Mouse (Mus musculus): ENCODE results near the gene Hexdc. TPM values are rescaled to one million over a fixed set of nuclear protein-coding genes. Genes with fewer than 3 reads are reported as not detected.

The Hexdc gene
- polyA plus RNA-seq, 1 experiment from 2014 or later = 11.9 TPM

GRCm38 (mm10) chr11:121189681-121190080, 14.6 kb upstream of the Hexdc start:
- DNase-seq (ENCODE audit: low spot score) = no peak
- H3K27me3 ChIP-seq (replicated peaks; ENCODE audit: control insufficient read depth, insufficient read depth, low read length) = no peaks in the 10 kb centered on the region
- H3K9me3 ChIP-seq (replicated peaks; ENCODE audit: control insufficient read depth, low read length) = no peaks in the 10 kb centered on the region
- H3K4me3 ChIP-seq (ENCODE audit: low read depth, low read length) = no peak overlapping the region
- WGBS = 87% methylated on average over 3 of the region's 3 CpGs
- no peak for ATAC-seq
- H3K4me2 ChIP-seq (ENCODE audit: low read length) = no peak overlapping the region
- H3K4me1 ChIP-seq (ENCODE audit: control insufficient read depth, insufficient read depth, low read length) = no peaks in the 10 kb centered on the region
- no peak overlapping the region for H3K27ac ChIP-seq (ENCODE audit: low read depth, low read length)
- no peak overlapping the region for H3K9ac ChIP-seq (ENCODE audit: low read length)
- H3K36me3 ChIP-seq (ENCODE audit: control insufficient read depth, insufficient read depth, low read length) = peaks cover 2% of the 10 kb centered on the region; the same call in 1 of the 2 replicates

- H3K27me3 ChIP-seq (replicated peaks; ENCODE audit: control insufficient read depth, insufficient read depth, low read length) = no peaks in the 10 kb centered on the region
- H3K27ac ChIP-seq (ENCODE audit: low read depth, low read length) = no peak overlapping the region
- ATAC-seq (no peak), DNase-seq (ENCODE audit: low spot score) (no peak)
- H3K4me1 ChIP-seq (ENCODE audit: control insufficient read depth, insufficient read depth, low read length) = no peaks in the 10 kb centered on the region
- peaks cover 11% of the 10 kb centered on the region for H3K36me3 ChIP-seq (ENCODE audit: control insufficient read depth, insufficient read depth, low read length)
- no peak overlapping the region for H3K9ac ChIP-seq (ENCODE audit: low read length)
- no peak overlapping the region for H3K4me3 ChIP-seq (ENCODE audit: low read depth, low read length)
- no peaks in the 10 kb centered on the region for H3K9me3 ChIP-seq (replicated peaks; ENCODE audit: control insufficient read depth, low read length)
- H3K4me2 ChIP-seq (ENCODE audit: low read length) = no peak overlapping the region
- WGBS = 78% methylated on average over 2 of the region's 2 CpGs
These were observed 11.5 kb upstream of the Hexdc start for GRCm38 (mm10) chr11:121192742-121193141.

GRCm38 (mm10) chr11:121193415-121193814, 10.8 kb upstream of the Hexdc start:
- 80% methylated on average over 3 of the region's 3 CpGs for WGBS
- Histone ChIP-seq H3K27me3 (replicated peaks; ENCODE audit: control insufficient read depth, insufficient read depth, low read length) (no peaks in the 10 kb centered on the region), H3K4me3 (ENCODE audit: low read depth, low read length) (no peak overlapping the region), H3K36me3 (ENCODE audit: control insufficient read depth, insufficient read depth, low read length) (peaks cover 11% of the 10 kb centered on the region), H3K27ac (ENCODE audit: low read depth, low read length) (no peak overlapping the region), H3K4me2 (ENCODE audit: low read length) (no peak overlapping the region), H3K9me3 (replicated peaks; ENCODE audit: control insufficient read depth, low read length) (no peaks in the 10 kb centered on the region), H3K9ac (ENCODE audit: low read length) (no peak overlapping the region), H3K4me1 (ENCODE audit: control insufficient read depth, insufficient read depth, low read length) (no peaks in the 10 kb centered on the region)
- DNase-seq (ENCODE audit: low spot score) (no peak), ATAC-seq (no peak)

GRCm38 (mm10) chr11:121198622-121199021, 5.6 kb upstream of the Hexdc start:
- Histone ChIP-seq H3K4me3 (ENCODE audit: low read depth, low read length) (no peak overlapping the region), H3K27ac (ENCODE audit: low read depth, low read length) (no peak overlapping the region), H3K36me3 (ENCODE audit: control insufficient read depth, insufficient read depth, low read length) (peaks cover 11% of the 10 kb centered on the region), H3K4me2 (ENCODE audit: low read length) (no peak overlapping the region), H3K4me1 (ENCODE audit: control insufficient read depth, insufficient read depth, low read length) (peaks cover under 1% of the 10 kb centered on the region; the same call in 1 of the 2 replicates), H3K9ac (ENCODE audit: low read length) (no peak overlapping the region), H3K27me3 (replicated peaks; ENCODE audit: control insufficient read depth, insufficient read depth, low read length) (no peaks in the 10 kb centered on the region), H3K9me3 (replicated peaks; ENCODE audit: control insufficient read depth, low read length) (no peaks in the 10 kb centered on the region)
- no peak for DNase-seq (ENCODE audit: low spot score)
- 69% methylated on average over 2 of the region's 2 CpGs for WGBS
- no peak for ATAC-seq

GRCm38 (mm10) chr11:121199851-121200250, 4.4 kb upstream of the Hexdc start:
- WGBS = 71% methylated on average over 4 of the region's 4 CpGs
- Histone ChIP-seq H3K27me3 (replicated peaks; ENCODE audit: control insufficient read depth, insufficient read depth, low read length) (no peaks in the 10 kb centered on the region), H3K4me1 (ENCODE audit: control insufficient read depth, insufficient read depth, low read length) (peaks cover 4% of the 10 kb centered on the region; the same call in 1 of the 2 replicates), H3K4me2 (ENCODE audit: low read length) (no peak overlapping the region), H3K9me3 (replicated peaks; ENCODE audit: control insufficient read depth, low read length) (no peaks in the 10 kb centered on the region), H3K27ac (ENCODE audit: low read depth, low read length) (no peak overlapping the region), H3K4me3 (ENCODE audit: low read depth, low read length) (no peak overlapping the region), H3K36me3 (ENCODE audit: control insufficient read depth, insufficient read depth, low read length) (peaks cover 7% of the 10 kb centered on the region), H3K9ac (ENCODE audit: low read length) (no peak overlapping the region)
- DNase-seq (ENCODE audit: low spot score) (no peak), ATAC-seq (no peak)

- ATAC-seq (no peak), DNase-seq (ENCODE audit: low spot score) (no peak)
- Histone ChIP-seq H3K27ac (ENCODE audit: low read depth, low read length) (no peak overlapping the region), H3K4me3 (ENCODE audit: low read depth, low read length) (no peak overlapping the region), H3K27me3 (replicated peaks; ENCODE audit: control insufficient read depth, insufficient read depth, low read length) (no peaks in the 10 kb centered on the region), H3K9ac (ENCODE audit: low read length) (no peak overlapping the region), H3K4me2 (ENCODE audit: low read length) (no peak overlapping the region), H3K4me1 (ENCODE audit: control insufficient read depth, insufficient read depth, low read length) (peaks cover 4% of the 10 kb centered on the region; the same call in 1 of the 2 replicates), H3K9me3 (replicated peaks; ENCODE audit: control insufficient read depth, low read length) (no peaks in the 10 kb centered on the region), H3K36me3 (ENCODE audit: control insufficient read depth, insufficient read depth, low read length) (peaks cover 4% of the 10 kb centered on the region; the same call in 1 of the 2 replicates)
- 92% methylated on average over 6 of the region's 6 CpGs for WGBS
These were observed 3.5 kb upstream of the Hexdc start for GRCm38 (mm10) chr11:121200781-121201180.

GRCm38 (mm10) chr11:121201436-121202198, 2.6 kb upstream of the Hexdc start:
- no peaks in the 10 kb centered on the region for H3K9me3 ChIP-seq (replicated peaks; ENCODE audit: control insufficient read depth, low read length)
- H3K27ac ChIP-seq (ENCODE audit: low read depth, low read length) = no peak overlapping the region
- H3K4me3 ChIP-seq (ENCODE audit: low read depth, low read length) = no peak overlapping the region
- H3K27me3 ChIP-seq (replicated peaks; ENCODE audit: control insufficient read depth, insufficient read depth, low read length) = no peaks in the 10 kb centered on the region
- DNase-seq (ENCODE audit: low spot score) (peak; percentile 19), ATAC-seq (no peak)
- no peak overlapping the region for H3K4me2 ChIP-seq (ENCODE audit: low read length)
- no peak overlapping the region for H3K9ac ChIP-seq (ENCODE audit: low read length)
- H3K4me1 ChIP-seq (ENCODE audit: control insufficient read depth, insufficient read depth, low read length) = peaks cover 4% of the 10 kb centered on the region; the same call in 1 of the 2 replicates
- WGBS = 54% methylated on average over 11 of the region's 11 CpGs
- H3K36me3 ChIP-seq (ENCODE audit: control insufficient read depth, insufficient read depth, low read length) = no peaks in the 10 kb centered on the region

GRCm38 (mm10) chr11:121203859-121204160, 423 bp upstream of the Hexdc start:
- Histone ChIP-seq H3K4me3 (ENCODE audit: low read depth, low read length) (peak overlapping the region; percentile 66), H3K36me3 (ENCODE audit: control insufficient read depth, insufficient read depth, low read length) (peaks cover 9% of the 10 kb centered on the region; the same call in 1 of the 2 replicates), H3K4me1 (ENCODE audit: control insufficient read depth, insufficient read depth, low read length) (peaks cover 4% of the 10 kb centered on the region; the same call in 1 of the 2 replicates), H3K4me2 (ENCODE audit: low read length) (peak overlapping the region; percentile 75), H3K9me3 (replicated peaks; ENCODE audit: control insufficient read depth, low read length) (no peaks in the 10 kb centered on the region), H3K27ac (ENCODE audit: low read depth, low read length) (peak overlapping the region; percentile 85; the same call in 1 of the 2 replicates), H3K9ac (ENCODE audit: low read length) (peak overlapping the region; percentile 79; the same call in 1 of the 2 replicates), H3K27me3 (replicated peaks; ENCODE audit: control insufficient read depth, insufficient read depth, low read length) (no peaks in the 10 kb centered on the region)
- 0% methylated on average over 5 of the region's 5 CpGs for WGBS
- DNase-seq (ENCODE audit: low spot score) (no peak), ATAC-seq (no peak)

GRCm38 (mm10) chr11:121216831-121217230, 12.6 kb downstream of the Hexdc start:
- H3K4me2 ChIP-seq (ENCODE audit: low read length) = no peak overlapping the region
- H3K36me3 ChIP-seq (ENCODE audit: control insufficient read depth, insufficient read depth, low read length) = peaks cover 58% of the 10 kb centered on the region
- no peaks in the 10 kb centered on the region for H3K9me3 ChIP-seq (replicated peaks; ENCODE audit: control insufficient read depth, low read length)
- H3K4me1 ChIP-seq (ENCODE audit: control insufficient read depth, insufficient read depth, low read length) = no peaks in the 10 kb centered on the region
- DNase-seq (ENCODE audit: low spot score) (no peak), ATAC-seq (no peak)
- H3K4me3 ChIP-seq (ENCODE audit: low read depth, low read length) = no peak overlapping the region
- H3K27ac ChIP-seq (ENCODE audit: low read depth, low read length) = no peak overlapping the region
- H3K27me3 ChIP-seq (replicated peaks; ENCODE audit: control insufficient read depth, insufficient read depth, low read length) = no peaks in the 10 kb centered on the region
- 94% methylated on average over 3 of the region's 3 CpGs for WGBS
- no peak overlapping the region for H3K9ac ChIP-seq (ENCODE audit: low read length)

Data from forebrain, embryonic 14.5 days (tissue).